Mouse (Mus musculus) G1E (cell line): ENCODE results near the gene Rptor. TPM values are rescaled to one million over a fixed set of nuclear protein-coding genes. Genes with fewer than 3 reads are reported as not detected.

Experiments
- ATAC-seq: 2 replicates; pipeline ENCODE4 v1.8.0; 2016; ENCODE audit warnings: mild to moderate bottlenecking; ENCODE audit not compliant: insufficient number of reproducible peaks, poor library complexity, low FRiP score, severe bottlenecking; ENCODE audit errors: extremely low read depth
- DNase-seq: peaks from one replicate; pipeline ENCODE4 v3.0.0; 2012; ENCODE audit warnings: low spot score
- H3K27me3 ChIP-seq: 2 replicates; pipeline ENCODE4 v1.6.1; 2012; ENCODE audit warnings: mild to moderate bottlenecking, low read length, inconsistent platforms; ENCODE audit not compliant: insufficient read depth
- H3K36me3 ChIP-seq: replicated peaks from 2 replicates; pipeline ENCODE3; 2012; ENCODE audit warnings: mild to moderate bottlenecking, inconsistent platforms
- H3K4me1 ChIP-seq: 2 replicates; pipeline ENCODE4 v1.6.1; 2012; ENCODE audit warnings: low read depth, low read length, inconsistent platforms, mixed read lengths; ENCODE audit not compliant: insufficient read depth
- H3K4me3 ChIP-seq: 2 replicates; pipeline ENCODE4 v1.5.1; 2012; ENCODE audit warnings: low read depth, mild to moderate bottlenecking, inconsistent platforms, low read length, moderate library complexity, mixed read lengths
- H3K9me3 ChIP-seq: replicated peaks from 2 replicates; pipeline ENCODE4 v1.6.1; 2012; ENCODE audit warnings: inconsistent platforms
- CTCF ChIP-seq: IDR thresholded peaks from 2 replicates; pipeline ENCODE4 v1.5.1; 2012; ENCODE audit warnings: low read depth, low read length, inconsistent platforms, mixed read lengths
- GATA1 ChIP-seq: IDR thresholded peaks from 2 replicates; pipeline ENCODE4 v1.6.1; 2012; ENCODE audit warnings: borderline replicate concordance, low read length, inconsistent platforms, mixed read lengths
- GATA2 ChIP-seq: IDR thresholded peaks from 2 replicates; pipeline ENCODE4 v1.6.1; 2012; ENCODE audit warnings: low read depth, low read length, inconsistent platforms, borderline replicate concordance
- POLR2AphosphoS5 ChIP-seq: IDR thresholded peaks from 2 replicates; pipeline ENCODE4 v1.6.1; 2012; ENCODE audit warnings: low read depth, low read length, inconsistent platforms; ENCODE audit not compliant: insufficient replicate concordance
- TAL1 ChIP-seq: conservative IDR thresholded peaks from 2 replicates; pipeline ENCODE4 v1.6.1; 2012; ENCODE audit warnings: low read depth, low read length, inconsistent platforms, mixed read lengths
- polyA plus RNA-seq: library from polyadenylated mRNA; stranded (reverse); fragments of >175 nt; gene quantifications from 2 replicates; pipeline ENCODE4 v1.2.3, GENCODE M21; 2012
- total RNA-seq, 2 experiments: library from RNA; stranded (forward) in 1 of 2; stranded (reverse) in 1 of 2; fragments of 200-1000 nt in 1 of 2; fragments of >200 nt in 1 of 2; fragmentation: Nextera tagmentation in 1 of 2; gene quantifications; 2 replicates each; pipeline ENCODE4 v1.2.3; 2014 to 2017

Gene Rptor
- total and polyA plus RNA-seq, 3 experiments: 17.9 to 51.9 (median 46.5) TPM

DNA sequence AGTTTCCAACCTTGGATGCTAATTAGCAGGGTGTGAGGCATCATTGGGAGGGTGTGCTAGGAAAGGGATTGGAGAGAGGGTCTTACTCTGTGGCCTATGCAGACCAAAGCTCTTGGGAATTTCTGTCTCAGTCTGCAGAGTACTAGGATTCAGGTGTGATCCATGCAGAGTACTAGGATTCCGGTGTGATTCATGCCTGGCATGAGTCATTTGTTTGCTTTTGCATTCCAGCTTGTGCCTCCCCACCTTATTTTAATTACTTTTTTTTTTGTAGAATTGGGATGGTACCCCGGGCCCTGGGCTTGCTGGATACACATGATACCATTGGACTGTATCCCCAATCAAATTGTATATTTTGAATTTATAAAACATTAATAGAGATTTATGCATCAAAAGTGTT lies 93.7 kb downstream of the Rptor start:
- no peak overlapping the region for H3K4me3 ChIP-seq
- peaks cover 56% of the 10 kb centered on the region for H3K36me3 ChIP-seq
- no peaks in the 10 kb centered on the region for H3K27me3 ChIP-seq
- TF ChIP-seq GATA2 (no peak), TAL1 (no peak), GATA1 (no peak), POLR2AphosphoS5 (no peak), CTCF (no peak)
- DNase-seq (no peak), ATAC-seq (no peak)
- no peaks in the 10 kb centered on the region for H3K9me3 ChIP-seq
- peaks cover 13% of the 10 kb centered on the region; the same call in 1 of the 2 replicates for H3K4me1 ChIP-seq

DNA sequence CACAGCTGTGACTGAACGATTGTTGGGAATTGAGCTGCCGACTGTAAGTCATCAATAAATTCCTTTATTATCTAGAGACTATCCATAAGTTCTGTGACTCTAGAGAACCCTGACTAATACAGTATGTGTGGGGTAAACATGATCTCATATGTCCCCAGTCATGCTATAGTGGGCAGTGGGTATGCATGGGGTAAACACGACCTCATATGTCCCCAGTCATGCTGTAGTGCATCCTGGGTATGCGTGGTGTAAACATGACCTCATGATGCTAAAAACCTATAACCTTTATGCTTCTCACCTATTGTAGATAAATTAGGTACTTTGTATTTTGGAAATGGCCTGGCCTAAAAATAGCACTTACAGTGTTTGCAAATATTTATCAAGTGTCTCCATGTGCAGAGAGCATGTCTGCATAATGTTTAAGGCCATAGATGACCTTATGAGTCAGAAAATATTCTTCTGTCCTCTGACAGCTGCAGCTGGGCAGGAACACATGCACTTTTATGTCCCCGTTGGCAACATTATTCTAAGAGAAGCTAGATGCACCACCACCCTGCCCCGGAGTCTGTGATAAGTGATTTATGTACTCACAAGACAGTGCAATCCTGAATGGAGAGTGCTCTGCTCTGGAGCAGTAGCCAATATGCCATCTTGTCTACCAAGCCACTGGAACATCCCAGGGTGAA lies 102.8 kb downstream of the Rptor start:
- H3K27me3 ChIP-seq: no peaks in the 10 kb centered on the region
- TF ChIP-seq GATA2 (no peak), GATA1 (no peak), CTCF (no peak), TAL1 (no peak), POLR2AphosphoS5 (no peak)
- peaks cover 14% of the 10 kb centered on the region for H3K4me1 ChIP-seq
- DNase-seq (no peak), ATAC-seq (no peak)
- H3K36me3 ChIP-seq: peaks cover 35% of the 10 kb centered on the region
- no peak overlapping the region for H3K4me3 ChIP-seq
- no peaks in the 10 kb centered on the region for H3K9me3 ChIP-seq

DNA sequence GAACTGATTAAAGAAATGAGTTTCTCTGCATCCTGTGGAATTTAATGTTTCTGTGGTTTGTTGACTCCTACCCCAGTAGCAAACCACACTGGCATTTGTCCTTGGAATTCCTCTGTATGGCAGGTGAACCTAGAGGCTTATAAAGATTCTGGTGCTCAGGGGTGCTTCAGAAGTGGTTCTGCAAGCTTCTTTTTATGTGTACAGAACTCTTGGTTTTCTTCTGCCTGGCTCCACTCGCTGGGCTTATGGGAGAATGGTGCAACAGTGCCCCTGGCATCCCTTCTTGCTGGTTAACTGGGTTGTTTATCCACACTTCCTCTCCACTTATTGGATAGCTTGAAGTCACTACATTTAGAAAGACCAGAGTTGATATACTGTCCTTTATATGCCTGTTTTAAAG lies 104.6 kb downstream of the Rptor start:
- Histone ChIP-seq H3K27me3 (no peaks in the 10 kb centered on the region), H3K4me1 (peaks cover 14% of the 10 kb centered on the region), H3K9me3 (no peaks in the 10 kb centered on the region), H3K36me3 (peaks cover 46% of the 10 kb centered on the region), H3K4me3 (no peak overlapping the region)
- DNase-seq: no peak
- TF ChIP-seq GATA2 (no peak), POLR2AphosphoS5 (no peak), CTCF (no peak), GATA1 (no peak), TAL1 (no peak)
- no peak for ATAC-seq

DNA sequence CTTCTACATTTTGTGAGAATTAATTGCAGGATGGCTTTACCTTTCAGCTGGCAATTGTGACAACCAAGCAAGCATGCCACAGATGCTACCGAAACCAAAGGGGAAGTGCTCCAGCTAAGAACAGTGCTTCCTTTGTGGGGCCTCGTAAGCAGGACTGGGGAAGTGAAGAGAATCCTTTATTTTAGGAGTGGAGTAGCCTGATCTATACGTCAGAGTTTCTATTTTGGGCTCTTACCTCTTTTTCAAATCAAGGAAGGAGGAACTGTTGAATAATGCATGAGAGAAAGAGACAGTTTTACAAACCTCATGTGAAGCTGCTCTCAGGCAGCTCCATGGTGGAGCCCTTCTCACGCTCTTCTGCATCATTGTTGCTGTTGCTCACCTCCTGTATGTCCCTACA lies 106.5 kb downstream of the Rptor start:
- H3K4me3 ChIP-seq: no peak overlapping the region
- no peaks in the 10 kb centered on the region for H3K27me3 ChIP-seq
- no peak for TF ChIP-seq TAL1
- no peak for TF ChIP-seq CTCF
- no peak for TF ChIP-seq POLR2AphosphoS5
- no peak for TF ChIP-seq GATA2
- TF ChIP-seq GATA1: no peak
- ATAC-seq (no peak; the same call in 1 of the 2 replicates), DNase-seq (no peak)
- no peaks in the 10 kb centered on the region for H3K9me3 ChIP-seq
- H3K36me3 ChIP-seq: peaks cover 63% of the 10 kb centered on the region
- peaks cover 19% of the 10 kb centered on the region for H3K4me1 ChIP-seq

DNA sequence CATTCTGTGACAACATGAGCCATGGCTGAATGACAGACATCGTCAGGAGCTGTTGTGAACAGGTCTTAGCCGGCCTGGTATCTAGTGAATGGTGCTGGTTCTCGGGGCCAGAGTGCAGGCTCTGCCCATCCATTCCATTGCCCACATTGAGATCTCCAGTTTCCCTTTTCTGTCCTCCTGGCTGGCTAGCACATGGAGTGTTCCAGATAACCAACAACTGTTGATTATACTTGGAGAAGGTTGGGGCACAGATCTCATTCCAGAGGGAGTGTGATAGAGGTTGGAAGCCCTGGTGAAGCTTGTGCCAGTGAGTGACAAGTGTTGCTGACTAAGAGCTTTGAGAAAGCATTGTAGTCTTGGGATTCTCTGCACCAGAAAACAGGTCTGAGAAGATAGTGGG lies 107.6 kb downstream of the Rptor start:
- Histone ChIP-seq H3K4me3 (no peak overlapping the region), H3K36me3 (peaks cover 71% of the 10 kb centered on the region), H3K27me3 (no peaks in the 10 kb centered on the region), H3K4me1 (peaks cover 25% of the 10 kb centered on the region), H3K9me3 (no peaks in the 10 kb centered on the region)
- ATAC-seq (no peak), DNase-seq (no peak)
- TF ChIP-seq GATA1: no peak
- TF ChIP-seq CTCF: no peak
- TF ChIP-seq TAL1: no peak
- no peak for TF ChIP-seq POLR2AphosphoS5
- TF ChIP-seq GATA2: no peak

DNA sequence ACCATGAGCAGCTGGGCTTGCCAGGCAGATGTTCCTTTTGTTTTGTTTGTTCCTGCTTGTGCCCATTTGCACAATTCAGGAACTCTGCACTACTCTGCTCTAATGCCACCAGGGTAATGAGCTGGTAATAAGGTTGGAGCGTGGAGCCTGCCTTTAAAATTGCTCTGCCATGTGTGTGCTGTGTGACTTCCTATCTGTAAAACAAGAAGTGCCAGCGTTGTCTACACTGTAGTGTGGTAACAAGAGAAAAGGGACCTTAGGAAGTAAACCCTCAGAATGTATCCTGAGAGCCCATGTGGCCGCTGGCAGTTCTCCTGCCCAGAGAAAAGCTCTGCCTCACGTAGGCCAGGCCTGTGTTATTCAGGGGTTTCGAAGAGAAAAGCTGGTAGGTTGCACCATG lies 108.1 kb downstream of the Rptor start:
- Histone ChIP-seq H3K36me3 (peaks cover 73% of the 10 kb centered on the region), H3K4me3 (no peak overlapping the region), H3K9me3 (no peaks in the 10 kb centered on the region), H3K27me3 (no peaks in the 10 kb centered on the region), H3K4me1 (peaks cover 28% of the 10 kb centered on the region)
- ATAC-seq (no peak), DNase-seq (no peak)
- no peak for TF ChIP-seq POLR2AphosphoS5
- TF ChIP-seq TAL1: no peak
- no peak for TF ChIP-seq GATA1
- TF ChIP-seq GATA2: no peak
- TF ChIP-seq CTCF: no peak
